Mouse (Mus musculus) CH12.LX (cell line): ENCODE measurements around the gene Syna.

Experiments
- BHLHE40 ChIP-seq: IDR thresholded peaks from 2 replicates; pipeline ENCODE4 v1.6.1; 2011; ENCODE audit warnings: mild to moderate bottlenecking, low read depth, low read length, improper control_type of control experiment
- CHD2 ChIP-seq: IDR thresholded peaks from 2 replicates; pipeline ENCODE4 v1.6.1; 2011; ENCODE audit warnings: low read length, improper control_type of control experiment
- CTCF ChIP-seq, 2 experiments: IDR thresholded peaks in 1 of 2; conservative IDR thresholded peaks in 1 of 2; 2 replicates each; pipeline ENCODE4 v1.5.1; 2011 to 2012; ENCODE audit warnings: low read depth in 2 of 2, low read length in 2 of 2, improper control_type of control experiment in 1 of 2, inconsistent platforms in 1 of 2, mild to moderate bottlenecking in 1 of 2, moderate library complexity in 1 of 2
- PAX5 ChIP-seq: IDR thresholded peaks from 2 replicates; pipeline ENCODE4 v1.6.1; 2012; ENCODE audit warnings: low read length, inconsistent platforms, mixed read lengths
- POLR2A ChIP-seq: IDR thresholded peaks from 2 replicates; pipeline ENCODE4 v1.6.1; 2011; ENCODE audit warnings: low read depth, mild to moderate bottlenecking, improper control_type of control experiment, low read length
- POLR2AphosphoS2 ChIP-seq: IDR thresholded peaks from 2 replicates; pipeline ENCODE4 v1.6.1; 2011; ENCODE audit warnings: low read depth, low read length, improper control_type of control experiment

GRCm38 (mm10) chr5:134553951-134554546 is 5.9 kb downstream of the Syna start:
- TF ChIP-seq BHLHE40 (no peak), POLR2AphosphoS2 (no peak), CHD2 (no peak), CTCF (conservative IDR thresholded peaks at IDR 0.05 in 1 of 2, IDR thresholded peaks at IDR 0.05 in 1 of 2; ENCODE audit: low read depth in 2 of 2, low read length in 2 of 2) (no peak), PAX5 (no peak), POLR2A (no peak)
